Mouse (Mus musculus) adrenal gland, postnatal 10 days (tissue): ENCODE data around the gene Copb1. TPM values are rescaled to one million over a fixed set of nuclear protein-coding genes. Genes with fewer than 3 reads are reported as not detected.

Experiments used
- DNase-seq: peaks from one replicate; pipeline ENCODE4 v3.0.0; 2021; ENCODE audit warnings: mixed read lengths
- total RNA-seq, 2 experiments: library from RNA; stranded (reverse); gene quantifications; 2 replicates each; pipeline ENCODE4 v1.2.3; 2021

The Copb1 gene
- total RNA-seq, 2 experiments from 2014 or later: 101 to 116 TPM

DNA sequence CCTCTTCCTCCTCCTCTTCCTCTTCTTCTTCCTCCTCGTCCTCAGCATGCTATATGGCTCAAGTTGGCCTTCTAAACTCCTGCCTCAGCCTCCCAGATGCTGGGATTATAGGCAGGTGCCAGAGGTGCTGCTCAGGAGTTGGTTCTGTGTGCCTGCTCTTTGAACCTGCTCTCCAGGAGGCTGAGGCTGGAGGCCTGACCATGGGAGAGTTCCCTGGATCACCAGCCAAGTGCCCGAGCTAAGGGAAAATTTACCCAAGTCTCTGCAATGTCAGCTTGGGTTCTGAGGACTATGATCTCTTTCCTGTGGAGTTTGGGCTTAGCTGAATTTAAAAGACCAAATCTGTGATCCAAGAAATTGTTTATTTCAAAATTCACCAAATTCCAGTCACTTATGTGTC lies 85.1 kb downstream of the Copb1 start:
- no peak for DNase-seq

Other genes starting within 250 kb of the Copb1 start
- gene Rras2, start 136.9 kb downstream of the Copb1 start, total RNA-seq: 10 to 100 TPM; 36.5 to 39.1 TPM
- gene Psma1, start 21.4 kb upstream of the Copb1 start, total RNA-seq: 100 to 1,000 TPM; 165 to 168 TPM
- gene Pde3b, start 160.6 kb upstream of the Copb1 start, total RNA-seq: 10 to 100 TPM; 41.6 to 55.3 TPM